Mouse (Mus musculus) liver, embryonic 14.5 days (tissue): ENCODE measurements around the gene Olfr157.

ENCODE experiments used
- CTCF ChIP-seq: IDR thresholded peaks from 2 replicates; pipeline ENCODE4 v1.5.1; 2016; ENCODE audit warnings: antibody characterized with exemption, low read depth, control low read depth
- EP300 ChIP-seq: IDR thresholded peaks from 2 replicates; pipeline ENCODE4 v1.6.1; 2016; ENCODE audit warnings: antibody characterized with exemption, low read depth

DNA sequence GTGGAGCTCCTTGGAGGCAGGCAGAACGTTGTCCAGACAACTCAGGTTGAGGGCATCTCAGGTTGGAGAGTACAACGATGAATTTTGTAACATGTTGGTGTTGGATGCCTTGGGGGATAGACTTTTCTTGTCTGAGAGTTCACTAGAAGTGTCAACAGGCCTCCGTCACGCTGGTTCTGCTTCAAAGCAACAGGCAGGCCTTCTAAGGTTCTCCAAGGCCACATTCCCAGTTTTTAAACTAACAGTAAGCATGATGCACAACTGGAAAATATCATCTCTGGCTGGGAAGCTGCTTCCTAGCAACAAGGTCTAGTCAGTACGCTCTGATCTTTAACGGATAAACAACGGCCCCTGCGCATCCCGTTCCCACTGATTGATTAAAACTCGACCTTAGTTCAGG is 29.8 kb upstream of the Olfr157 start:
- TF ChIP-seq CTCF (no peak), EP300 (no peak)
